Mouse (Mus musculus) hindlimb bud, embryonic 11.5 days (tissue): ENCODE measurements around the gene Il13.

Experiments used
- DNase-seq: peaks from one replicate; pipeline ENCODE4 v3.0.0-alpha.2; 2012; ENCODE audit warnings: low read depth, low spot score; ENCODE audit errors: extremely low spot score

Il13 gene

GRCm38 (mm10) chr11:53585510-53585909, 49.0 kb downstream of the Il13 start:
- no peak for DNase-seq

- no peak for DNase-seq
These were observed 49.7 kb downstream of the Il13 start for GRCm38 (mm10) chr11:53584849-53585248.

DNA sequence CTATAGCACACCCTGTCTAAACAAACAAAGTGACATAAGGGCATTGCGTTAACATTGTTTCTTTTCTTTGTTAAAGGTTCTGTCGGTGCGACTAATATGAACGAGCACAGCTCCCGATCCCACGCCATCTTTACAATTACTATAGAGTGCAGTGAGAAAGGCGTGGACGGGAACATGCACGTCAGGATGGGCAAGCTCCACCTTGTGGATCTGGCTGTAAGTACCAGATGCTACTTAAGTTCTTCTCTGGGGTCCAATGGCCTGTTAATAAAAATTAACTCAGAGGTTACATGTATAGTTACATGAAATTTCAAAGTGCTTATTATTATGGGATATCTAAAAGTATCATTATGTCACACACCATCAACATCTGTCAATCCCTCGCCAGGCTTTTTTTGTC, 51.4 kb downstream of the Il13 start:
- no peak for DNase-seq
